Mouse (Mus musculus): ENCODE measurements around the gene Radil. TPM values are rescaled to one million over a fixed set of nuclear protein-coding genes. Genes with fewer than 3 reads are reported as not detected.
A peak's percentile ranks its signal among the peaks of the same experiment; 100 is the strongest.

Gene Radil
- polyA plus RNA-seq, 1 experiment from 2014 or later: 0.54 TPM

GRCm38 (mm10) chr5:142535388-142535787 is 15.5 kb downstream of the Radil start:
- H3K27ac ChIP-seq: no peak overlapping the region
- ATAC-seq: no peak
- no peak overlapping the region for H3K4me2 ChIP-seq
- no peaks in the 10 kb centered on the region for H3K4me1 ChIP-seq
- H3K9ac ChIP-seq: no peak overlapping the region
- no peak overlapping the region for H3K4me3 ChIP-seq
- H3K27me3 ChIP-seq (replicated peaks): peaks cover 12% of the 10 kb centered on the region
- no peaks in the 10 kb centered on the region for H3K9me3 ChIP-seq (replicated peaks)
- WGBS (ENCODE audit: insufficient replicate concordance): 69% methylated on average over 4 of the region's 4 CpGs
- no peaks in the 10 kb centered on the region for H3K36me3 ChIP-seq

DNA sequence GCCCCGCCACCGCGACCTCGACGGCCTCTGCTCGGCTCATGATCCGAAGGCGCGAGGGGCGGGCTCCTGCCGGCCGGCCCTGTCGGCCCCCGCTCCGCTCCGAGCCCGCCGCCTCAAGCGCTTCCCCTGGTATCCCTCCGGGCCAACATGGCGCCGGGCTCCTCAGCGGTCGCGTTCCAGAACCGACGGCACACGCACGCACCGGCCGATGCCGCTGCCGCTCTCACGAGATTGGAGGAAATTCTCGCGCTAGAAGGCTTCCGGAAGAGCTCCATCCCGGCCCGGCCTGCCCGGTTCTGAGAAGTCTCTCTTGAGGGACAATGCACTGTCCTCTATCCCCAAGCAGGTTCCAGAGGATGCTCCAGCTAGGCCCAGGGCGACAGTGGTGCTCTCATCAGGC is 21.0 kb downstream of the Radil start, which contains the start of gene Papolb:
Papolb (minus strand) TSS at position 162 of the 400 bp plus-strand sequence.
- no peak within 1 kb of the TSS for H3K9ac ChIP-seq
- H3K4me2 ChIP-seq: peak within 1 kb of the TSS; percentile 36; the same call in 1 of the 2 replicates
- H3K4me3 ChIP-seq: no peak within 1 kb of the TSS
- H3K9me3 ChIP-seq (replicated peaks): no peaks in the 10 kb centered on the region
- H3K4me1 ChIP-seq: no peaks in the 10 kb centered on the region
- ATAC-seq: no peak
- 33% methylated on average over 41 of the region's 41 CpGs for WGBS (ENCODE audit: insufficient replicate concordance)
- no peaks in the 10 kb centered on the region for H3K36me3 ChIP-seq
- no peak within 1 kb of the TSS for H3K27ac ChIP-seq
- H3K27me3 ChIP-seq (replicated peaks): peaks cover 53% of the 10 kb centered on the region

DNA sequence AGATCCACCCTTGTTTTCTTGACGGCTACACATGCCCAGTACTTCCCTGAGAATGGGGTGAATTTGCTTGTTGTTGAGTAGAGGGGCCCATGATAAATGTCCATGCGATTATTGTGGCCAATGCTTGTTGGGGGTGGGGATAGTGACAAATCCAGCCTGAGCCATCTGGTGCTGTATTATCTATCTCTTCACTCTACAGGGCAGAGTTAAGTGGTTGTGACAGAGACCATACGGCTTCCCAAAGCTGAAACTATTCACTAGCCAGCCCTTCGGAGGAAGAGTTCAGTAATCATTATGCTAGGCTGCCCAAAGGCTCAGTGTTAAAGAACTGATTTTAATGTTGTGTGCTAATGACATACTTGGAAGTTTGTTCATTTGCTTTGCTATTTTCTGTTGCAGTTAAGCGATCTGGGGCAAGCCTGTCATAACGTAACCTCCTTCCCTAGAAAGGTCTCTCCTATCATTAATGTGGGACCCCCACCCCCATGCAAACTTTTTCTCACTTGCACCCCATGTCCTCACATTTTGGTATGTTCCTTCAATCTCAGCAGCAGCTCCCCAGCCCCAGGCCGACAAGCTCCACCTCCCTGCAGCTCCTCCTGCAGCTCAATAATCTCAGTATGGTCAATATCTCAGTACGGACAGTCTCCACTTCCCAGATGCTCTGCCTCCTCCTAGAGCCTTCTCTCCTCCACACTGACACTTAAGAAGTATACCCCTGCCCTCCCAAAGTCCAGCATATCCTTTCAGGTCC is 26.0 kb downstream of the Radil start:
- Histone ChIP-seq H3K36me3 (no peaks in the 10 kb centered on the region), H3K4me2 (no peak overlapping the region), H3K9ac (no peak overlapping the region), H3K4me3 (no peak overlapping the region), H3K27me3 (replicated peaks) (peaks cover 36% of the 10 kb centered on the region), H3K27ac (no peak overlapping the region), H3K9me3 (replicated peaks) (no peaks in the 10 kb centered on the region), H3K4me1 (peaks cover 21% of the 10 kb centered on the region)
- WGBS (ENCODE audit: insufficient replicate concordance): 69% methylated on average over 8 of the region's 8 CpGs
- no peak for ATAC-seq

DNA sequence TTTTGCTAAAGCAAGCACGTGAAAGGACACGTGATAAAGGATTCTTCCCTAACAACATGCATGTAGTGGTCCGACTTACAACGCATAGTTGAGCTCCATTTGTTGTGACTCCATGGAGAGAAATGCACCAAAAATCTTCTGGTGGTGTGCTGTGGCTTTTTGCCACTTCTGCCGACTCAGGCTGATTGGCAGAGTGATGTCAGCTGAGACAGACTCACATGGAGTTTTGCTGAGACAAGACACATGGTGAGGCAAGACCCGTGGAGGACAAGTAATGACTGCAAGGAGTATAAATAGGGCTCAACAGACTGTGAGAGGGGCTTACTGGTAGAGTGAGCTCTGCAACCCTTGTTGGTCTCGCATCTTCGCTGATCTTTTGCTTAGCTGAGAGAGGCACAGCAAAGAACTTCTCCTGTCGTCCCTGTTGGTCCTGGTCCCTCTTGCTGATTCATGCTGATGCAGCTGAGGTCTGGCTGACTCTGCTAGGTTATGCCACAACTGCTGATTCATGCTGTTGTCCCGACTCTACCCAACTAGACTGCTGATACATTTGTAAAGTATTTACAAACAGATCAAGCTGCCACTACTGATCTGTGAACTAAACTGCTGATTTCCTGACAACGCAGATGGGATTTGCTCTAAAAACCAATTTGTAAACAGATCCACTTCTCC is 29.6 kb downstream of the Radil start:
- no peaks in the 10 kb centered on the region for H3K36me3 ChIP-seq
- H3K4me1 ChIP-seq: peaks cover 27% of the 10 kb centered on the region
- peaks cover 12% of the 10 kb centered on the region for H3K27me3 ChIP-seq (replicated peaks)
- peak overlapping the region; percentile 18; the same call in 1 of the 2 replicates for H3K9ac ChIP-seq
- H3K4me3 ChIP-seq: no peak overlapping the region
- H3K27ac ChIP-seq: peak overlapping the region; percentile 81
- H3K4me2 ChIP-seq: peak overlapping the region; percentile 33
- 59% methylated on average over 11 of the region's 11 CpGs for WGBS (ENCODE audit: insufficient replicate concordance)
- ATAC-seq: peak; percentile 92
- no peaks in the 10 kb centered on the region for H3K9me3 ChIP-seq (replicated peaks)

- no peaks in the 10 kb centered on the region for H3K36me3 ChIP-seq
- H3K27me3 ChIP-seq (replicated peaks): peaks cover 4% of the 10 kb centered on the region
- H3K9ac ChIP-seq: no peak overlapping the region
- peaks cover 27% of the 10 kb centered on the region for H3K4me1 ChIP-seq
- H3K4me3 ChIP-seq: no peak overlapping the region
- ATAC-seq: no peak
- H3K27ac ChIP-seq: peak overlapping the region; percentile 81
- 65% methylated on average over 4 of the region's 4 CpGs for WGBS (ENCODE audit: insufficient replicate concordance)
- H3K4me2 ChIP-seq: no peak overlapping the region; the same call in 1 of the 2 replicates
- no peaks in the 10 kb centered on the region for H3K9me3 ChIP-seq (replicated peaks)
Observed at GRCm38 (mm10) chr5:142520360-142520759, 30.5 kb downstream of the Radil start.

DNA sequence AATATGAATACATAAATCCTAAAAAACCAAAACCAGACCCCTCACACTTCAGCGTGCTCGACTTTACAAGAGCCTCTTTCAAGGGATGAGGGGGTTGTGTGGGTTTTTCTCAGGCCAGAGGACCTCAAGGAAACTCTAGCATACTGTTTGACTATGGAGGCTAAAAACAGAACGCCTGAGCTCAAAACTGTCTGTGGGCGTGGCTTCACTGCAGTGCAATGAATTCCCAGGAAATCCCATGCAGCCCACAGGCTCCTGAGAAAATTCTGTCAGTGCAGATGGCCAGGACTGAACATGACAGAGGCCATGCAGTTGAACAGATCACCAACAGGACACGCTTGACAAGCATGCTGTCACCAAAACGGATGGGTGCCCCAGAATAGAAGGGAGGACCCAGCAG is 31.9 kb downstream of the Radil start:
- H3K4me1 ChIP-seq: peaks cover 27% of the 10 kb centered on the region
- H3K4me3 ChIP-seq: no peak overlapping the region
- no peaks in the 10 kb centered on the region for H3K9me3 ChIP-seq (replicated peaks)
- WGBS (ENCODE audit: insufficient replicate concordance): 48% methylated on average over 6 of the region's 6 CpGs
- no peak overlapping the region for H3K27ac ChIP-seq
- H3K9ac ChIP-seq: no peak overlapping the region
- no peaks in the 10 kb centered on the region for H3K36me3 ChIP-seq
- H3K4me2 ChIP-seq: no peak overlapping the region
- no peaks in the 10 kb centered on the region for H3K27me3 ChIP-seq (replicated peaks)
- no peak for ATAC-seq

- H3K36me3 ChIP-seq: no peaks in the 10 kb centered on the region
- H3K9ac ChIP-seq: no peak overlapping the region
- 63% methylated on average over 4 of the region's 4 CpGs for WGBS (ENCODE audit: insufficient replicate concordance)
- H3K9me3 ChIP-seq (replicated peaks): no peaks in the 10 kb centered on the region
- H3K27me3 ChIP-seq (replicated peaks): peaks cover 26% of the 10 kb centered on the region
- ATAC-seq: no peak
- H3K4me2 ChIP-seq: no peak overlapping the region
- no peak overlapping the region for H3K4me3 ChIP-seq
- H3K27ac ChIP-seq: no peak overlapping the region
- no peaks in the 10 kb centered on the region for H3K4me1 ChIP-seq
Observed at GRCm38 (mm10) chr5:142512112-142512511, 38.8 kb downstream of the Radil start.

GRCm38 (mm10) chr5:142510061-142510414 is 40.9 kb downstream of the Radil start:
- H3K4me3 ChIP-seq: no peak overlapping the region
- no peak overlapping the region for H3K4me2 ChIP-seq
- H3K27ac ChIP-seq: no peak overlapping the region
- peaks cover 31% of the 10 kb centered on the region for H3K27me3 ChIP-seq (replicated peaks)
- no peaks in the 10 kb centered on the region for H3K9me3 ChIP-seq (replicated peaks)
- 70% methylated on average over 7 of the region's 7 CpGs for WGBS (ENCODE audit: insufficient replicate concordance)
- no peak for ATAC-seq
- H3K4me1 ChIP-seq: no peaks in the 10 kb centered on the region
- no peaks in the 10 kb centered on the region for H3K36me3 ChIP-seq
- H3K9ac ChIP-seq: no peak overlapping the region

- no peaks in the 10 kb centered on the region for H3K9me3 ChIP-seq (replicated peaks)
- WGBS (ENCODE audit: insufficient replicate concordance): 43% methylated on average over 15 of the region's 15 CpGs
- H3K27ac ChIP-seq: no peak overlapping the region
- ATAC-seq: no peak
- peaks cover 31% of the 10 kb centered on the region for H3K27me3 ChIP-seq (replicated peaks)
- H3K36me3 ChIP-seq: no peaks in the 10 kb centered on the region
- no peak overlapping the region for H3K4me3 ChIP-seq
- no peak overlapping the region for H3K9ac ChIP-seq
- no peak overlapping the region for H3K4me2 ChIP-seq
- no peaks in the 10 kb centered on the region for H3K4me1 ChIP-seq
Observed at GRCm38 (mm10) chr5:142509141-142510060, 41.5 kb downstream of the Radil start.

GRCm38 (mm10) chr5:142505695-142506423 is 45.0 kb downstream of the Radil start:
- Histone ChIP-seq H3K27me3 (replicated peaks) (peaks cover 31% of the 10 kb centered on the region), H3K4me3 (no peak overlapping the region), H3K27ac (no peak overlapping the region), H3K4me2 (no peak overlapping the region), H3K4me1 (no peaks in the 10 kb centered on the region), H3K36me3 (no peaks in the 10 kb centered on the region), H3K9me3 (replicated peaks) (no peaks in the 10 kb centered on the region), H3K9ac (no peak overlapping the region)
- WGBS (ENCODE audit: insufficient replicate concordance): 60% methylated on average over 3 of the region's 3 CpGs
- ATAC-seq: no peak

DNA sequence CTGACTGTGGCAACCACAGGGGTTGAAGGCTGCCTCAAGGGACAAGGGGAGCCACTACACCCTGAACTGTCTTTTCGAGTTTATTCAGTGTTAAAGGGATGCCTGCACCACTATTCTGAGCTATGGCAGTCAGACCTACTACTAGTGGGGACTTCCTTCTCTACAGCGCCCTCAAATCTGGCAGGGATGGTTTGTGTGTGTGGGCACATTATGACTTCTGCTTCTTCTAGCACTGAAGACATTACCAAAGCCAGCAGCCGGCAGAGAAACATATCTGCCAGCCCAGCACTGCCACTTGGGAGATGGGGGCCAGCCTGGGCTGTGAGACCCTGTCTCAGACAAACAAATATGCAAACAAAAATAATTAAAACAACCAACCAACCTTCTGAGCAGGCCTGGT is 46.7 kb downstream of the Radil start:
- H3K9ac ChIP-seq: no peak overlapping the region
- no peaks in the 10 kb centered on the region for H3K4me1 ChIP-seq
- H3K27me3 ChIP-seq (replicated peaks): peaks cover 19% of the 10 kb centered on the region
- H3K4me2 ChIP-seq: no peak overlapping the region
- H3K9me3 ChIP-seq (replicated peaks): no peaks in the 10 kb centered on the region
- no peak for ATAC-seq
- no peak overlapping the region for H3K4me3 ChIP-seq
- 59% methylated on average over 3 of the region's 3 CpGs for WGBS (ENCODE audit: insufficient replicate concordance)
- H3K36me3 ChIP-seq: no peaks in the 10 kb centered on the region
- H3K27ac ChIP-seq: no peak overlapping the region

Data from liver, embryonic 12.5 days (tissue).